ENCODE assay signal across 20 mouse cellular contexts in the genomic region with DNA sequence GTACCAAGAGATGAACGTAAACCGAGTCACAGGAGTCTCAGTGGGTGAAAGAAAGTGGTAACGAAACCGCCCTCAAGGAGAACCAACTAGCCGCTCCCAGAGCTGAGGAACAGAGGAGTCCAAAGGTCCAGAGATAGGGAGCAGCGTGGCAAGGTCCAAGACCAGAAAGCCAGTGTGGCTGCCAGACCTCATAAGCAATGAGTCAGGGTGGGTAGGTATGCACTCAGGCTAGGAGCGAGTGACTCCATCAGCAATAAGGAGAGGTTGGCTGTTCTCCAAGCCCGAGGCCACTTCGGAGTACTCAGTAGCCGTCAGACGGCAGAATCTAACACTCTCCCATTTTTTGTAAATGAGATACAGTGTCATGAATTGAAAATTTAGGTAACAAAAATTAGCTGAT. TPM values are rescaled to one million over a fixed set of nuclear protein-coding genes. Genes with fewer than 3 reads are reported as not detected.
DNase-seq lines count a peak whose midpoint lies in the region; ATAC-seq lines count a peak whose summit lies in the region.
"Had no signal": no experiment of that assay in that cellular context is flagged by ENCODE, and none has a peak within 500 bp of the region (broad histone marks: within the 10 kb centered on the region; RNA-seq: fewer than 3 reads in every experiment).

No protein-coding gene starts in this region.

- H3K27me3 ChIP-seq in kidney, embryonic 14.5 days (ENCODE audit: control insufficient read depth, insufficient read depth, low read length) = no peaks in the 10 kb centered on the region
- H3K27me3 ChIP-seq: forebrain, embryonic 13.5 days; hindbrain, embryonic 15.5 days; limb, embryonic 15.5 days; lung, embryonic 15.5 days had no signal

- H3K9me3 ChIP-seq in kidney, embryonic 14.5 days (ENCODE audit: control insufficient read depth, low read length) = no peaks in the 10 kb centered on the region
- H3K9me3 ChIP-seq: forebrain, embryonic 13.5 days; heart, embryonic 10.5 days; hindbrain, embryonic 15.5 days; limb, embryonic 15.5 days; lung, embryonic 15.5 days; midbrain, embryonic 10.5 days had no signal

- no peak overlapping the region for H3K9ac ChIP-seq in kidney, embryonic 14.5 days (ENCODE audit: low read depth, low read length)
- H3K9ac ChIP-seq: forebrain, embryonic 13.5 days; hindbrain, embryonic 15.5 days; limb, embryonic 15.5 days; lung, embryonic 15.5 days had no signal

- 96% methylated on average over 11 of the region's 11 CpGs for WGBS in kidney, embryonic 14.5 days

- H3K27ac ChIP-seq in kidney, embryonic 14.5 days (ENCODE audit: low read depth, low read length) = no peak overlapping the region
- H3K27ac ChIP-seq: forebrain, embryonic 13.5 days; heart, embryonic 10.5 days; hindbrain, embryonic 15.5 days; limb, embryonic 15.5 days; lung, embryonic 15.5 days; midbrain, embryonic 10.5 days had no signal

- peak; percentile 67 for DNase-seq in kidney, adult 11 months
- peak; percentile 50 for DNase-seq in MN1 (ENCODE audit: low spot score)
- DNase-seq in kidney, adult 9 months = peak; percentile 69
- DNase-seq in lung, postnatal 25 days (ENCODE audit: low spot score) = peak; percentile 13
- no peak for DNase-seq in embryo, embryonic 9.5 days (ENCODE audit: extremely low spot score)
- DNase-seq in adrenal gland, adult 8-10 months = no peak
- DNase-seq: adrenal gland, postnatal 14 days; B cell, adult 2 months; cerebellum, adult 8-10 months; heart, postnatal 14 days; retina, postnatal 1 day; spleen, adult 18-20 months had no signal

- peaks cover 87% of the 10 kb centered on the region for H3K36me3 ChIP-seq in kidney, embryonic 14.5 days (ENCODE audit: control insufficient read depth, insufficient read depth, low read length)

- H3K4me1 ChIP-seq in kidney, embryonic 14.5 days (ENCODE audit: control insufficient read depth, insufficient read depth, low read length) = no peaks in the 10 kb centered on the region
- H3K4me1 ChIP-seq: hindbrain, embryonic 15.5 days; midbrain, embryonic 10.5 days had no signal

- ATAC-seq in kidney, embryonic 14.5 days (ENCODE audit: low FRiP score, low TSS enrichment) = no peak
- no peak for ATAC-seq in CD4-positive, CD25-positive, alpha-beta regulatory T cell, adult 4 months
- ATAC-seq: forebrain, embryonic 13.5 days had no signal

- H3K4me2 ChIP-seq in kidney, embryonic 14.5 days (replicated peaks; ENCODE audit: low read depth, low read length) = no peak overlapping the region
- H3K4me2 ChIP-seq: forebrain, embryonic 13.5 days; hindbrain, embryonic 15.5 days; limb, embryonic 15.5 days; lung, embryonic 15.5 days had no signal

- H3K4me3 ChIP-seq in kidney, embryonic 14.5 days (ENCODE audit: low read length) = no peak overlapping the region
- H3K4me3 ChIP-seq: forebrain, embryonic 13.5 days; heart, embryonic 10.5 days; hindbrain, embryonic 15.5 days; limb, embryonic 15.5 days; lung, embryonic 15.5 days; midbrain, embryonic 10.5 days had no signal

RNA-seq across cellular contexts. Expression of a gene that starts 46.4 kb away (rescaled TPM):
- polyA plus RNA-seq in kidney, embryonic 14.5 days (2014; fragmentation: Nextera tagmentation; extraction: Ambion mirVana) = 17.0 and 35.4 TPM in 2 replicates
- polyA plus RNA-seq in CD4-positive, CD25-positive, alpha-beta regulatory T cell, adult 4 months (2017; shearing (Covaris generic)) = 10 to 100 TPM in 1 of 2 experiments, 1 to 10 TPM in 1; 5.3 to 11.6 TPM
- 100 to 1,000 TPM in 1 of 4 experiments, 10 to 100 TPM in 3; 83.5 to 101 (median 93.1) TPM for total RNA-seq in adrenal gland, adult 8-10 months (2022)

RNA-seq across cellular contexts. Expression of a gene that starts 49.1 kb away (rescaled TPM):
- polyA plus RNA-seq in kidney, embryonic 14.5 days (2014; fragmentation: Nextera tagmentation; extraction: Ambion mirVana) = 18.2 and 31.6 TPM in 2 replicates
- polyA plus RNA-seq in CD4-positive, CD25-positive, alpha-beta regulatory T cell, adult 4 months (2017; shearing (Covaris generic)) = 10 to 100 TPM; 15.4 to 18.1 TPM
- total RNA-seq in adrenal gland, adult 8-10 months (2022) = 100 to 1,000 TPM in 2 of 4 experiments, 10 to 100 TPM in 2; 85.5 to 138 (median 102) TPM

Comparison
In these comparisons a context has a peak if more than half of its experiments do, and no peak if none do; other contexts are left out.
1. DNase-seq: peak in kidney, adult 11 months (single experiment), MN1 (single experiment), kidney, adult 9 months (single experiment) and lung, postnatal 25 days (single experiment); none in embryo, embryonic 9.5 days (single experiment) and adrenal gland, adult 8-10 months (single experiment).